Mouse (Mus musculus): ENCODE measurements at regions not wholly inside any gene's neighbourhood (a gene's known extent, or its start where the extent isn't known, plus 50 kb on each side); places are given as distances from the start of the nearest gene placed in this dataset.

DNA sequence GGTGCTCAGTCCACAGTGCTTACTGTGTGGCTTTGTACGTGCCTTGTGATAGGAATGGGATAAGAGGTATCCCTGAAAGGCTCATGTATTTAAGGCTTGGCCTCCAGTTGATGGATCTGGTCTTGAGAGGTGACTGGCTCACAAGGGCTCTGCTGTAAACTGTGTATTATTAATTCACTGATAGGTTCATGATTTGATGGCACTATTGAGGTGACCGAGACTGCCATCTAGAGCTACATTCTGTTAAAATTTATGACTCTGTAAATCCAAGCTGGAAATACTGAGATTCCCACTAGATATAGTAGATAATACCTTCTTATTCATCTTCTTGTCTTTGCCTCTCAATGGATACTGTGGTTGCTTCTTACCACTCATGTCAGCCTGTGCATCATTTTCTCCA lies 367.4 kb upstream of the Hnrnpa3 start:
- TF ChIP-seq CTCF (IDR thresholded peaks at IDR 0.05; ENCODE audit: borderline replicate concordance, control insufficient read depth, extremely low read depth, insufficient read depth, low read length, poor library complexity) (no peak), POLR2A (IDR thresholded peaks at IDR 0.05; ENCODE audit: control insufficient read depth, extremely low read depth, insufficient read depth, low read length, poor library complexity) (no peak)
